Mouse (Mus musculus) heart, adult 2 months (tissue): ENCODE measurements around the gene Olfr10.

Experiments
- CTCF ChIP-seq: fragments of 200-600 bp; IDR thresholded peaks from 2 replicates; pipeline ENCODE4 v1.8.1; 2022; ENCODE audit warnings: antibody characterized with exemption, mild to moderate bottlenecking, moderate library complexity
- EP300 ChIP-seq: fragments of 200-500 bp; IDR thresholded peaks from 2 replicates; pipeline ENCODE4 v1.6.1; 2011; ENCODE audit warnings: low read depth, low read length, control low read depth; ENCODE audit not compliant: insufficient read depth
- POLR2A ChIP-seq: fragments of 200-500 bp; IDR thresholded peaks from 2 replicates; pipeline ENCODE4 v1.6.1; 2011; ENCODE audit warnings: mild to moderate bottlenecking, low read depth, low read length, control low read depth; ENCODE audit not compliant: insufficient read depth

DNA sequence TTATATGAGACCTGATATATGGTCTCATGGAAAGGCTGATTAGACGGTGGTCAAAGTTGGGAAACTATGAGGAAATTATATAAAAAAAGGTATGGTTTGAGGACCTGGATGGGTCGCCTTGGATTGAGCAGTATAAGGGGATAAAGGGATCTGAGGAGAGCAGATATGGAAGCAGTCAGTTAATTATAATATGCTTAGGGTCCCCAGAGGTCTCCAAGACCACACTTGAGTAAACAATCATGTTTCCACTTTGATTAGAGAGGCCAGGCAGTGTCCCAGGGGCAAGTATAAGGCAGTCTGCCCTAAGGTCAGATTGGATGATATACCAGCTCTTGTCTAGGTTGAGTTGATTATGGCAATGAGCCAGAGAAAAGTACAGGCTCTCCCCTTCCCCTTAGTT, 17.9 kb downstream of the Olfr10 start, which contains the start of gene Olfr1391:
- TF ChIP-seq EP300 (no peak), CTCF (no peak), POLR2A (no peak)
